Mouse (Mus musculus) thymus, postnatal 0 days (tissue): Measurements from ENCODE around the gene Anxa6. TPM values are rescaled to one million over a fixed set of nuclear protein-coding genes. Genes with fewer than 3 reads are reported as not detected.
"Not testable (repeated sequence)": the region's sequence is repeated elsewhere in the genome, so short reads cannot be mapped to it uniquely, and the experiment has no call there.

Experiments
- DNase-seq: peaks from one replicate; pipeline ENCODE4 v3.0.0-alpha.2; 2015; ENCODE audit warnings: low spot score
- polyA plus RNA-seq: library from polyadenylated mRNA; unstranded; fragments of >200 nt; fragmentation: Nextera tagmentation; extraction: Ambion mirVana; gene quantifications from 2 replicates; pipeline ENCODE4 v1.2.1, GENCODE M21; 2015

Anxa6 gene
- polyA plus RNA-seq, 1 experiment from 2014 or later: 131 TPM

DNA sequence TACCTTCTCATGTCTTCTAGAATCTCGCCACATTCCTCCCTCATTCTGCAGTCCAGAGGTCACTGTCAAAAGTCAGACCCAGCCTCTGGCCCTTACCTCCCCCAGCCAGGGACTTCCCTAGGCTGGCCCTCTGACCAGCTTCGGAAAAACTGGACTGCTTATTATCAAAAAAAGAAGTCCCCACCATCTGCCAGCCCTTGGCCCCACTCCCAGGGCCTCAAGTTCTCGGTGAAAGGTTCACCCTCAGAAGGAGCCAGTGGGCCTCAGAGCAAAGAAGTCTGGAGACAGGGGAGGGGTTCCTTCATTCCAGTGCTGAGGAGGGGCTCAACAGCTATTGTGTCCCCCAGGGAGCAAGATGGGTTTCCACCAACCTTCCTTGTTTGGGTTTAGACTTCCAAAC, 71.3 kb downstream of the Anxa6 start:
- DNase-seq: no peak

DNA sequence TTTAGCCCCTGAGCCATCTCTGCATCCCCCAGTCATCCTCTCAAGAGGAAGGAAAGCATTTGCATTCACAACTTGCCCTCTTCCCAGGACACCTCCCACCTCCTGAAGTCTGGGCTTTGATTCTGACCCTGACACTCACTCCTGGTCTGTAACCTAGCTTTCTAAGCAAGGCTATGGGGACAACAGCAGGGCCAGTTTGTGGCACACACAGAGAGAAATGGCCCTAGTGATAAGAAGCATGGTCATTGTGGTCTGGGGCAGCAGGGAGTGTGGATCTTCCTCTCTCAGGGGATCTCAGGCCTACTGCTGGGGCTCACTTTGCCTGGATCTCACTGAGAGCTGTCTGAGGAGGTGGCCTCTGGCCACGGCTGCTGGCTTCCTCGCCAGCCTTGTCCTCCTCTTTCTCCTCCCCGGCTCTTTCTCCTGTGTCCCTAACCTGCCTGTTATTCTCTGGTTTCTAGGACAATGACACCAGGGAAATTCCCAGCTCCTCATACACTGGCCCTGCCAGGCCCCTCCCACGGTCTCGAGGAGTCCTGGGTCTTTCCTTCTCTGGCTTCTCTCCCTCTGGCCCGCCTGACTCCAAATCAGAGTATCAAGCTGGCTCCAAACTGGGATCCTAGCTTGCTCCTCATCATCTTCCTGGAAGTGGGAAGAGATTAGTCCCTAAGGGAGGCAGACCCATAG, 71.9 kb downstream of the Anxa6 start:
- no peak for DNase-seq

DNA sequence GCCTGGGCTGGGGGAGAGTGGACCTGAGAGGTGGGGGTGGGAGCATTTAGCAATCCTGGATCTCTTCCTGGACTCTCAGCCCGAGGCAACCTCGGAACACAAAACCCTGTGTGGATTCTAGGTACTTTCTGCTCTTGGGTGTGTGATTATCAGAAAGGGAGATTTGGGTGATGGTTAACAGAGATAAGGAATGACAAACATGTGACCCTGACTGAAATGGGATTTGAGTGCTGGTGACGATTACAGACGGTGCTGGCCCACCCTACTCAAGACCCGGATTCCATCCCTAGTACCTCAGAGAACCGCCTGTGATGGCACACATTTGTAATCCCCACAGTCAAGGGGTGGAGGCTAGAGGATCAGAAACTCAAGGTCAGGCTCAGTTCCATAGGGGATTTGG, 73.0 kb downstream of the Anxa6 start:
- DNase-seq: no peak

DNA sequence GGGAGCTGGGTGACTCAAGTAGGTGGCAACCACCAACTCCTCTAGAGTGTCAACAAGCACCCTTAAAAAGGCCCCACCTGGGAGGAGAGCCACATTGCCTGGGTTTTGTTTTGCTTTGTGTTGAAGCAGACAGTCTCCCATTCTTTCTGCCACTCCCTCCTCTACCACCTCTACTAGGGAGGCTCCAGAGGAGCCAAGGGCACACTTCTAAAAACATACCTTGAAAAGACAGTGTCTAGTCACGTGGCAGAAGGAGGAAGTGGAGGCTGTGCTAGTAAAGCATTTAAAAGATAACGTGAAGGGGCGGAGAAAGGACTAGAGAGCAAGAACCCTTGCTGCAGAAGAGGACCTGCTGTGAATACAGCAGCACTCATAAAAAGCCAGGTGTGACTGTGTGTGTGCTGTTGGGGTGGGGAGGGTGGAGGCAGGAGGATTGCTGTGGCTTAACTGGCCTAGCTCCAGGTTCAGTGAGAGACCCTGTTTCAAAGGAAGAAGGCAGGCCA, 74.6 kb downstream of the Anxa6 start:
- DNase-seq: peak; percentile 78

DNA sequence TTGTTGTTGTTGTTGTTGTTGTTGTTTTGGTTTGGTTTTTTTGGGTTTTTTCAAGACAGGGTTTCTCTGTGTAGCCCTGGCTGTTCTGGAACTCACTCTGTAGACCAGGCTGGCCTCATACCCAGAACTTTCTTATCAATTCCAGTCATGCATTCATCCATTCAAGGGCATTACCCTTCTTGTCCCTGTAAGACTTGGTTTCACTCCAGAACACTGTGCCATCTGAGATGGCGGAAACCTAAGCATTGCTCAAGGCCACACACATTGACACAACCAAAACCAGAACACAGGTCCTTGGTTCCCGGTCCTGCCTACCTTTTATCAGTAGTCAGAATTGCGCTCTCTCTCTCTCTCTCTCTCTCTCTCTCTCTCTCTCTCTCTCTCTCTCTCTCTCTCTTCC, 75.5 kb downstream of the Anxa6 start:
- DNase-seq: not testable (repeated sequence)

DNA sequence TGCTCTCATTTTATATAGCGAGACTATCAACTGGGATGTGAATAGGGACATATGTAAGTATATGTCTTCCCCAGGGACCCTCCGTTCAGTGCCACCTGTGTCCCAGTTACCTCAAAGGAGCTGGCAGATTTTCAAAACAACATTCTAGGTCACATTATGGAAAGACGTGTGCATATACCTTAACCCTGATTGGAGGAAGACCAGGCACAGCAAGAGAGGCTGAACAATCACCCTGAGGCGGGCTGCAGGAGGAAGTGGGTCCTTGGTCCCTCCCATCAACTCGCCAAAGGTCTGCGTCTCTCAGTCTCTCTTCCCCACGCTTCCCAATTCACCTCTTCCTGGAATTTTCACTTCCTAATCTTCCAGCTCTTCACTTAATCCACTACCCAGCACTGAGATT, 76.3 kb downstream of the Anxa6 start:
- DNase-seq: peak; percentile 85

DNA sequence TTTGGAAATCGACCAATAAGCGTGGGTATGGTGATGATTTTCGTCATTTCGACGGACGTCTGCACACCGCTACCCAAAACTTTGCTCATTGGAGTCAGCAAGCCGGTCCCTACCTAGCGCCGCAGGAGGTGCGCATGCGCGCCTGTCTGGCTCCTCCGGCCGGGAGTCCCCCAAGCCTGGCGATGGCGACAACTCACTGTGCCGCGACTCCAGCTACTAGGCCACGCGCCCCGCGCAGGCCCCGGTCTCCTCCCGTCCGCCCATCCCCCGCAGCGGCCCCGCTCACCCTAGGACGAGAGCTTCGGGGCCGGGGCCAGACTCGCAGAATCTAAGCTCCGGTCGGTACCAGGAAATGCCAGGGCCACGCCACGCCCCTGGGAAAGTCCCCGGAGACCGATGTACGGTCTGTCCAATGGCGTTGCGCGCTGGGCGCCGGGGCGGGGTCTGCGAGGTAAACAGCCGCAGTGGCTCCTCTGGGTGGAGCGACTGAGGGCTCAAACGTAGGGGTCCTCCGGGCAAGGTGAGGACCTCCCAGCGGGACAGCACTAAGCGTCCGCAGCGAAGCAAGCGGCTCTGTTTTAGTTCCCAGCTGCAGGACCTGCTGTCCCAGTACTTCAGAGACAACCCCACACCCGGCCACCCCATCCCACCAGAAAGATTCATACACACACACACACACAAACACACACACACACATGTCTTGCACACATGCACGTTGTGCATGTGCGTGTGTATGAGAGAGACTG, 77.3 kb downstream of the Anxa6 start:
- peak; percentile 97 for DNase-seq

DNA sequence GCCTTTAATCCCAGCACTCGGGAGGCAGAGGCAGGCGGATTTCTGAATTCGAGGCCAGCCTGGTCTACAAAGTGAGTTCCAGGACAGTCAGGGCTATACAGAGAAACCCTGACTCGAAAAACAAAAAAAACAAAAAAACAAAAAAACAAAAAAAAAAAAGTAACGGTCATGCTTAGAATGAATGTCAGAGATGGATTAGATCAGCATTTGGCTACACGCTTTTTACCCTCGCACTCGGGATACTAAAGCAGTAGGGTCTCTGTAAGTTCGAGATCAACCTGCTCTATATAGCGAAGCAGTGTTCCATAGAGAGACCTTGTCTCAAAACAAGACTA, 77.9 kb downstream of the Anxa6 start:
- DNase-seq: not testable (repeated sequence)

DNA sequence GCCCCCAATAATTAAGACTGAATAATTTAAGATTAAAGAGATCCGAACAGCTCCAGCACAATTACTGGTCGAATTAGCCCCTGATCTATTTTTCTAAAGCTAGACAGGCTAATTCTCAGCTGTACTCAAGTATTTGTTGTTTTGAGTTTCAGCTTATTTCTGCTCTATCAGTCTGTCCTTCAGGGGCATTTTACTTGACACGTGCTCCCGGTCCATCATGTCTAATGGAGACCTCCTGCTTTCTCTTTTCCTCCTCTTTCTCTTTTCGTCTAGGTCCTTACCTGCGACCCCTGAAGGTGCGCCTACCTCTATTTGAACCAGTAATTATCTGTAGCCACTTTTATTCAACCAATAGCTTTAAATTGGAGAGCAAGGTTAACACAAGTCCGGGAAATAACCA, 78.5 kb downstream of the Anxa6 start:
- no peak for DNase-seq

DNA sequence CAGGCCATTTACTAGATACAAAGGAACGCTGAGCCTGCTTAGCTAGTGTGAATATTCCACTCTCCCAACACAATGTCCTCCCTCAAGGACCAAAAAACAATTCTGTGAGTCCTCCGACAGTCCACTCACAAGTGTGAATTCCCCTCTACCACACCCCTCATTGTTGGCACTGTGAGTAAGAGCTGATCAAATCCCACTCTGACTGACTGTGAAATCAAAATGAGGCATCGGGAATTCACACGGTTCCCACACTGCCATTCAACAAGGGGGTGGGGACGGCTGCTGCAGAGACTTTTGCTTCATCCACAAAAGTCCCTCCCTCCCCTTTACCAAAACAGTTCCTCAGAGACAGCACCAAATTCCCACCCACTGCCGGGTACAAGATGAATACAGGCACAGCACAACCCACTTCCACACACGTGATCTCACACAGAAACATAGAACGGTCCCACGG, 79.2 kb downstream of the Anxa6 start:
- no peak for DNase-seq

DNA sequence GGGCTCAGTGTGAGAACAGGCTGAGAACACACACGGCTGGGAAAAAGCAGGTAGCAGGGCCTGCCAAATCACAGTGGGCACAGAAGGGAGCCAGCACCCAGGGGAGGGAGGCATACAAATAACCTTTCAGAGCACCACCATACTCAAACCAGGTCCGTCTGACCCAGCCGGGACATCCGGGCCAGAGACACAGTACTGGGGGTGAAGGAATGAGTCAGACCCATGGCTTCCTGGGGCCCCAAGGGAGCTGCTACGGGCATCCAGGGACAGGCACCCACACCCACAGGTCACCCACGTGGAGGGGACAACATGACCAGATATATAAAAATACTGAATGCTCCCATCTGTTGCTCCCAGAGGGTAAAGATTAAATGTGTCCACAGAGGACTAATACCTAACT, 80.6 kb downstream of the Anxa6 start:
- DNase-seq: no peak

DNA sequence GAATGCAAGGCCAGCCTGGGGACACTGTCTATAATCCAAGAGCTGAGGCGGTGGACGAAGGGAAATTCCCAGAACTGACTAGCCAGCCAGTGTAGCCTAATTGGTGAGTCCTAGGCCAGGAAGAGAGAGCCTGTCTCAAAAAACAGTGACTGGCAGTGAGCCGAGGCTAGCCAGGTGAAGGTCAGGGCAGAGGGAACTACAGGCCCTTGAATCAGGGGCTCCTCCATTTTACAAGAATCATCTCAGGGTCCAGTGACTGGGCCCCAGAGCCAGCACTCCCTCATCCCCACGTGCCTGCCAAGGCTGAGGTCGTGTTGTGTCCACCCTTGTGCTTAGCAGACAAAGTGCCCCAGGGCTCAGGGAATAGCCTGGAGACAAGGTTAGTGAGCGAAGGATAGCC, 82.6 kb downstream of the Anxa6 start:
- no peak for DNase-seq

DNA sequence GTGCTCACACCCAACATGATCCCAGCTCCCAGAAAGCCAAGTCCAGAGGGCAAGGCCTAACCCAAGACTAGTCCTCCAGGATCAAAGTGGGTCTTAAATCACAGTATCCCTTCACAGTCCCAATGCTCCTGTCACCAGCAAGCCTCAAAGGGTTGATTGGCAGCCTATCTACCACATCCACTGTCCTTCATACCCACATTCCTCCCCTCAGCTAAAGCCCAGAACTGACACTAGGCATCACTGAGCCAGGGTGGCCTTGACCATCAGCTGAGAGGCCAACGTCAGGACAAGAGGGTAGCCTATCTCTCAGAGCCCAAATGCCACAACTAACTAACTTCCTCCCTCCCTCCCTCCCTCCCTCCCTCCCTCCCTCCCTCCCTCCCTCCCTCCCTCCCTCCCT, 83.5 kb downstream of the Anxa6 start:
- DNase-seq: no peak

DNA sequence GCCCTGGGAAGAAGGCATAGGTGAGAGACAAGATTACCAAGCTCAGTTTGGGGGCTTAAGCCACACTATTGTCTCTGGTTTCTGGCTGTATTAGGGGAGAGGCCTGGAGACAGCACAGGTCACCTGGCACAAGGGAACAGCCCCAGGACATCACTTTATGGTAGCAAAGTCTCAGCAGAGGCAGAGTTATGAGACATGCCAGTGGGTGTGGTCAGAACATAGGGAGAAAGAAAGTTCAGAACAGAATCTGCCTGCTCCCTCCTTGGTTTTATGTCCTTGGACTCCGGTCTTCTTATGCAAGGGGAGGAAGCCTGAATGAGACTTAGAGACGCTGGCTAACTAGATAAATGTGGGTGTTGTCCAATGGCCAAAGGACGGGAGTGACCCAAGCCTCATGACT, 88.5 kb downstream of the Anxa6 start:
- DNase-seq: no peak

DNA sequence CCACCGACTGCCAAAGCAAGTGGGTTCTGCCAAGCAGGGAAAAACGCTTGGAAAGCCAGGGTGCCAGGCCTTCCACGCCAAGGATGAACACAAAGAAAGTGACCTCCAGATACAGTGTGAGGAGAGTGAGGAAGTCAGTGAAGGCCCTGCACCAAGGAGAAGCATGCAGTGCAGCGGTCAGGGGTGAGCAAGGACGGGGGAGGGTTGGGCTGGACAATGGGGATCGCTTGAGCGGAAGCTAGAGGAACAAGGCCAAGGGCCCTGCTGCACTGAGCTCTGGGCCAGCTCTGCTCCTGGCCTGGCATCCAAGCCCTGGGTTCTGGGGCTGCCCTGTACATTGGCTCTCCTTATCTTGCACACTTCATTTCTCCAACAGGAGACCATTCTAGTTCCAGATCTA, 93.2 kb downstream of the Anxa6 start:
- DNase-seq: no peak

DNA sequence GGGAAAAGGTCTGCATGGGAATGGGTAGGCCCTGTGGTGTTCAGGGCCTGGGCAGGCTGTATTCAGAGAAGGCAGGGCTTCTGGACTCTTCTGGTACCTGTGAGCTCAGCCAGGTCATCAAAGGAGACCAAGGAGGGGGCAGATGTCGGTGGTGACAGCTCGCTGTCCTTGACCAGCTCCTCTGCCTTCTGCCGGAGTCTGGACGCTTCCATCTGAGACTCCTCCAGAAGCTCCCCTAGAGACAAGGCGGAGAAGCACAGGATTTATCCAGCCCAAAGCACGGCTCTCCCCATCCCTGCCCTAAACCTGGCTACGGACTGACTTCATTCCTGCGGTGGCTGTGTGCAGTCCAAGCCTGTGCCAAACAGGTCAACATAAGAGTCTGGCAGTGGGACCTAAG, 93.7 kb downstream of the Anxa6 start:
- no peak for DNase-seq

DNA sequence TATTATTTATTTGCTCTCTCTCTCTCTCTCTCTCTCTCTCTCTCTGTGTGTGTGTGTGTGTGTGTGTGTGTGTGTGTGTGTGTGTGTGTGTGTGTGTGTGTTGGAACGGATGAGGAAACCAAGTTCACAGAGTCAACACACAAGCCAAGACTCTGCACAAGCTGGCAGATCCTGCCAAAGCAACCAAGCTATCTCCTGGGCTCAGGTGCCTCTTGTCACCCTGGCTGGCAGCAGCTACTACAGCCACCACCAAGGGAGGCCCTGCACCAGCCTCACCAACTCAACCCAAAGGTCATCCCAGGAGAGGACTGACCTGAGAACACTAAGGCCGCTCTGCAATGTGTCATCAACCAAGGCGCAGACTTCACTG, 96.5 kb downstream of the Anxa6 start:
- no peak for DNase-seq

DNA sequence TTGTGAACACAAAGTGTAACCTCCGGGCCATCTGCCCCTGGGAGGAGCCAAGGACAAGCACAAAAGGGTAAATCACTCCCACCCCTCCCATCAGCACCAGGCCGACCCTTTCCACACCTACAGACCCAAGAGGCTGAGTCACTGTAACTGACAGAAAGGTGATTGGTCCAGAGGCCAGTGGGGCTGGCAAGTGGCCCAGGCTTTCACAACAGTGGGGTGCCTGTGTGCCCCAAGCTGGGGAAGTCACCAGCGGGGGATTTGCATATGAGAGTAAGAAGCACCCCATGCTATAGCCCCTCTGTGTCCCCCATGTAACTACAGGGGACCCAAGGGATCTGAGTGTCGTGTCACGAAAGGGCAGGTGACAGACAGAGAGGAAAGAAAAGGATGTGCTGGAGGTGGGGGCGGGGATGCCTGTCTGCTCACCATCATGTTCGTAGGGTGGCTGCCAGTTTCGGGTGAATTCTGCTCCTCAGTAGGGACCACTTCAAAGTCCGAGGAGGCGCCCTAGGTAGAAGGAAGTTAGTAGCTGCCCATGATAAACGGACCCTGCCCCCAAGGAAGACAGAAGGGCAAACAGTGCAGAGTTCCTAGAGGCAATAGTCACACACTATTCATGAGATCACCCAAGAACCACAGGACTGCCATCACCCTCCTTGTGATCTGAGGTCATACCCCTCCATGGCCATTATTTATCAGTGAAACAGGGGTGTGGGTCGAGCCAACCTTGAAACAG, 97.0 kb downstream of the Anxa6 start:
- DNase-seq: peak; percentile 24

DNA sequence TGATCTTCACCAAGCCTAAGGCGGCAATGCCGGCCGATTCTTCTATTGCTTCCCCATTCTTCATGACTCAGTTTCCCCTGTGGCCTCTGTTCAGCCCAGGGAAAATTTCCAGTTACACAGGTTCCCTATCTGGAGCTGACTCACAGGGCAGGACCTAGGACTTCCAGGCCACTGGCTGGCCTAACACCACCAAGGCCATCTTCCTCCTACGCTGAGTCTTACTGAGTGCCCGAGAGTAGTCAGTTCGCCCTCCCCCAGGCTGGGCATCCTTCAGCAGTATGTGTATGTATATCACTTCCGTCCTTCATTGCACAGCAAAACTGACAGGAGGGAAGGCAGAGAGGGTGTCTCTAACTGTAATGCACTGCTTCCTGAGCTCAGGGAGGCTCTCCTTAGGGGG, 99.0 kb downstream of the Anxa6 start:
- no peak for DNase-seq

DNA sequence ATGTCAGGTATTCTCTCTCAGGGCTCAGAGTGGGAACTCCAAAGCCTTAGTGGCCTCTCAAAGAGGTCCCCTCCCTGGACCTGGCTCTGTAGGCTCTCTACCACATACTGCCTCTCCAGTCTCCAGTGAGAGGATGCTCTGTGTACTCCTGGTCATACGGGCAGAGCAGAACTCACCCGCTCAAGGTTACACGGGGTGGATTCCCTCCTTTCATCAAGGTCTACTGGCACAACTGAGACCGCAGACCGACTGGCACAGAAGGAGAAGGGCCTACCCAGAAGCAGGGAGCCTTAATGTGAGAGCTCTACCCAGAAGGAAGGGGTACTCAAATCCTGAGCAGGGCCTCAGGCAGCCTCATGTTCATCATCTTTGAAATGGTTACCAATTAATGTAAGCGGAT, 100.7 kb downstream of the Anxa6 start:
- DNase-seq: no peak

DNA sequence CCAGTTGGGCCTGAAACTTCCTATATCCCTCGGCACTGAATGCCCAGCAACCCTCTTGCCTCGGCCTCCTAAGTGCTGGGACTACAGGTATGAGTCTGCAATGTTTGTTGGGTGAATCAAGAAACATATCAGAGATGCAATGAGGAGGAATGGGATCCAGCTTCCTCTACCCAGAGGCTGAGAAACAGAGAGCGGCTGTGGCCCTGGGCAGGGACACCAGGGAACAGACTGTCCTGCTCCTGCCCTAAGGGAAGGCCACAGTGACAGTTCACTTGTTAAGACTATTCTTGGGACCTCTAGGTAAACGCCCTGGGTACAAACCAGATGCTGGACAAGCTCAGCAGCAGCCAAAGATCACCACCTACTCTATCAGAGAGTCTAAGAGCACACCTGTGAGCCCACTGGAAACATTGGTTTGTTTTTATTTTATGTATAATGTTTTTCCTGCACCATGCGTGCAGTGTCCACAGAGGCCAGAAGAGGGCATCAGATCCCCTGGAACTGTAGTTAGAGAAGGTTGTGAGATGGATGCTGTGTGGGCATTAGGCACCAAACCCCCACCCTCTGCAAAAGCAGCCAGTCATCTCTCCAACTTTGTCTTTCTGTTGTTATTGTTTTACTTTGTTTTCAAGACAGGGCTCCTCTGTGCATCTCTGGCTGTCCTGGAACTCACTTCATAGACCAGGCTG, 101.7 kb downstream of the Anxa6 start:
- DNase-seq: peak; percentile 66
